Mouse (Mus musculus) left cerebral cortex, postnatal 36 days (tissue): ENCODE measurements around the gene Lrrc36. TPM values are rescaled to one million over a fixed set of nuclear protein-coding genes. Genes with fewer than 3 reads are reported as not detected.

Experiments used
- DNase-seq, 2 experiments: peaks; one replicate each; pipeline ENCODE4 v3.0.0; 2021 to 2022; ENCODE audit warnings: low spot score in 2 of 2, mixed read lengths in 1 of 2
- intact Hi-C: fragments of 180-260 bp; cut with DNase I; formaldehyde crosslinking; loops from one replicate; pipeline ENCODE4 v1.15.1; 2025
- total RNA-seq, 2 experiments: library from RNA; stranded (reverse); gene quantifications; 2 replicates each; pipeline ENCODE4 v1.2.3; 2021

Gene Lrrc36
- under 1 TPM; 0.32 to 0.37 TPM for total RNA-seq

GRCm38 (mm10) chr8:105413391-105413790 lies at the start of gene Lrrc36, which contains the start of gene Kctd19:
Gene Lrrc36, plus strand, starts transcription at chr8:105413571.
Gene Kctd19, minus strand, starts transcription at chr8:105413502.
- intact Hi-C loops: no loop called here
- peak in 1 of 2 experiments; percentile 12 for DNase-seq

GRCm38 (mm10) chr8:105367107-105367506 lies 46.3 kb upstream of the Lrrc36 start:
- no peak for DNase-seq
- intact Hi-C loops: no loop called here

DNA sequence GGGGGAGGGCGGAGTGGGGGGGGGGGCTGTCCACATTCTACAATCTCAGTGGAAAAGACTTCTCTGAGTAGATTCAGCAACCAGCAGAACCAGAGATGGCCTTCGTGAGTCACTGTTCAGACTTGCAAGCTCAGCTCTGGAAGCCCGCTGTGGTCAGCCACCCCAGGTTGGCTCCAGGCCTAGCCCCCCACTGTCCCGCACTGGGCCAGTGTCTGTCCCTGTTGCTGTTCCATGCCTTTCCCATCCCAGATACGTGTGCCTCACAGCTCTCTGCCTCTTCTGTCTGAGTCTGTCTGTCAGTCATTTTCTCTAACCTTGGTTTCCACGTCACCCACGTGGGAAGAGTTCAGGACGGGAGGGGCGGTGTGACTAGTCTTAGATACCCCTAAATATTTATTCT lies 40.9 kb upstream of the Lrrc36 start:
- intact Hi-C loops: no loop called here
- no peak for DNase-seq

DNA sequence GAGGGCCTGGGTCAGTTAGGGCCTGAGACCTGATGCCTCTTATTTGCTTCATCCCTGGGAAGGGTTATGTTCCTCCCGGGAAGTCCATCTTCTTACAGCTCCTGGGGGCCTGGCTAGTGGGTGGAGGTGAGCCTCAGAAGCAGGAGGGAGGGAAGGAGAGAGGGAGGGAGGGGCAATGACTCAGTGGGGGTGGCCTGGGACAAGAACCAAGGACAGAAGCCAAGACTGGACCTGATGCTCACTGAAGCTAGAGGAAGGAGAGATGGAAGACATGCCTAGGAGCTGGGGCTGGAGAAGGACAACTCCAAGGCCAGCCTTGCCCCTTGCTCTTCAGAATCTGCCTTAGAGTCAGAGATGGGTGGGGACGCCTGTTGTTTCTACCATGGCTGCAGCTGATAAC lies 40.3 kb upstream of the Lrrc36 start, which contains the start of gene Plekhg4:
TSS of gene Plekhg4 (plus strand) at position 243 of the 400 bp plus-strand sequence.
- no peak for DNase-seq
- intact Hi-C loops: no loop called here

DNA sequence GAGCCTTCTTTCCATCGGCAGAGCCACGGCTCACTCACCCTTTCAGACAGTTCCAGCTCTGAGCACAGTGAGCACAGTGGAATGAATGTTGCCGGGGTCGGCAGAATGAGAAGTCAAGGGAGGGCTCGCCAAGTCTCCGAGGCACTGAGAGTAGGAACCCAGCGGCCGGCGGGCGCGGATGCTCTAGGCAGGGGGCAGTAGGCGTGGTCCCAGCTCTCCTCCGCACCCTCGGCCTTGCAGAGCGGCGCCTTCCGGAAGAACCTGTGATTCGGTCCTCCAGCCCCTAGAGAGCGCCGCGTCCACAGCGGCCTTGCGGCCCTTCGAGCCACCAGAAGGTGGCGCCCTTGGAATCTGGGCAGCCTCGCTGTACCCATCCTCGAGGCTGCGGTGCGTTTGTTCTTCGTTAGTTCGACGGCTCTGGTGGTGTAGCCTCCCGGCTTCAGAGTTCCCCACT lies 38.8 kb upstream of the Lrrc36 start:
- intact Hi-C loops: no loop called here

GRCm38 (mm10) chr8:105378673-105379072 lies 34.7 kb upstream of the Lrrc36 start:
- peak in 1 of 2 experiments; percentile 13 for DNase-seq
- intact Hi-C loops: no loop called here

More for the DNA sequence above, 38.8 kb upstream of the Lrrc36 start:
- no peak for DNase-seq

GRCm38 (mm10) chr8:105380308-105380707 lies 33.1 kb upstream of the Lrrc36 start:
- intact Hi-C loops: no loop called here
- no peak for DNase-seq

- no peak for DNase-seq
- intact Hi-C loops: no loop called here
Measured at GRCm38 (mm10) chr8:105384070-105384469, 29.3 kb upstream of the Lrrc36 start.

- DNase-seq: no peak
- intact Hi-C loops: no loop called here
Measured at GRCm38 (mm10) chr8:105387151-105387550, 26.2 kb upstream of the Lrrc36 start.

GRCm38 (mm10) chr8:105389096-105389495 lies 24.3 kb upstream of the Lrrc36 start:
- no peak for DNase-seq
- intact Hi-C loops: no loop called here

- intact Hi-C loops: no loop called here
- DNase-seq: no peak
Measured at GRCm38 (mm10) chr8:105393089-105393787, 20.1 kb upstream of the Lrrc36 start.

DNA sequence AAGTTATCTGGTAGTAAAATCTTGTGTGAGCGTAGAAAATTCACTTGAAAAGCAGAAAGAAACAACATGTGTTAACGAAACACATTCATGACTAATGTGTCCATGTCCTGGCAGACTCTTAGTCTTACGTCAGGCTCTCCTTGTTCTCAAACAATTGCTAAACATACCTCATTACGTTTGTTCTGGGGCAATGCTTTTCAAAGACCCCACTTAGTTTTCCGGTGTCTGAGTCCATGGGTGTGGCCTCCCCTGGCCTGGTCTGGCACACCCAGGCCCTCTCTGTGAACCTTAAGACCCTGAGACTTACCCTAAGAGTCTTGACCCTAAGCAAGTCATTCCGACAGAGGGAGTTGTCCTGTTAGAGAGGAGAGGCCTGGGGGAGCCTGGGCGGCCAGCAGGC lies 19.5 kb upstream of the Lrrc36 start:
- DNase-seq: no peak
- intact Hi-C loops: no loop called here

- peak in 1 of 2 experiments; percentile 36 for DNase-seq
- intact Hi-C loops: loop anchor here (5.0 kb wide), 1 partner anchor 35 kb away; no protein-coding TSS in a partner anchor
Measured at GRCm38 (mm10) chr8:105397747-105398146, 15.6 kb upstream of the Lrrc36 start.

- no peak for DNase-seq
- intact Hi-C loops: no loop called here
Measured at GRCm38 (mm10) chr8:105400016-105400415, 13.4 kb upstream of the Lrrc36 start.

GRCm38 (mm10) chr8:105403467-105403866 lies 9.9 kb upstream of the Lrrc36 start:
- intact Hi-C loops: no loop called here
- no peak for DNase-seq

- DNase-seq: no peak
- intact Hi-C loops: no loop called here
Measured at GRCm38 (mm10) chr8:105404496-105404895, 8.9 kb upstream of the Lrrc36 start.

DNA sequence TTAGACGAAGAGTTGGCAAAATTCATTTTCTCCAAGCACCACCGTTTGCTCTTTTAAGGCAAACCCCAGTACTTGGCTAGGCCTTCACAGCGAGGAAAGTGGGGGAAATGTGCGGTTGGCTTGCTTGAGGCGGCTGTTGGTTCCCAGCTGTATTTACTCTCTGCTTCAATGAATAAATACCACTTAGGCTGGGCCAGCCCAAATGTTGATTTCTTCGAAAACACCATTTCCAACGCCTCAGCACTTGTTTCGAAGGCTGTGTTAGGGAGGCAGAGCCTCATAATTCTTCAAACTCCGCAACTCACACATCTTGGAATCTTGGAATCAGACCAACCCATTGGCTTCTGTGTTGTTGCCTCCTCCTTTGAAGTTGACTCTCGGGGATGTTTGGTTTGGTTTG lies 7.0 kb upstream of the Lrrc36 start:
- intact Hi-C loops: no loop called here
- DNase-seq: no peak

- intact Hi-C loops: no loop called here
- DNase-seq: no peak
Measured at GRCm38 (mm10) chr8:105408331-105408730, 5.0 kb upstream of the Lrrc36 start.

DNA sequence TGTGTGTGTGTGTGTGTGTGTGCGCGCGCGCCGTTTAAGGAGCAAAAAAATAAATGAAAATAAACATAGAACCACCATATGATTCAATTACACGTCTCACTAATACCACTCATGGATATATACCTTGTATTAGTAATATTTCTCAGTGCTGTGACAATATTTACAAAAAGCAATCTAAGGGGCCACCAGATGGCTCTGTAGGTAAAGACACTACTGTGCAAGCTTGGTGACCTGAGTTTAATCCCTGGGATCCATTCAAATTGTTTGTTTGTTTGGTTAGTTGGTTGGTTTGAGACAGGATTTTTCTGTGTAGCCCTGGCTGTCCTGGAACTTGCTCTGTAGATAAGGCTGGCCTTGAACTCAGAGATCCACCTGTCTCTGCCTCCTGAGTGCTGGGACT lies 3.4 kb upstream of the Lrrc36 start:
- intact Hi-C loops: no loop called here
- DNase-seq: no peak

DNA sequence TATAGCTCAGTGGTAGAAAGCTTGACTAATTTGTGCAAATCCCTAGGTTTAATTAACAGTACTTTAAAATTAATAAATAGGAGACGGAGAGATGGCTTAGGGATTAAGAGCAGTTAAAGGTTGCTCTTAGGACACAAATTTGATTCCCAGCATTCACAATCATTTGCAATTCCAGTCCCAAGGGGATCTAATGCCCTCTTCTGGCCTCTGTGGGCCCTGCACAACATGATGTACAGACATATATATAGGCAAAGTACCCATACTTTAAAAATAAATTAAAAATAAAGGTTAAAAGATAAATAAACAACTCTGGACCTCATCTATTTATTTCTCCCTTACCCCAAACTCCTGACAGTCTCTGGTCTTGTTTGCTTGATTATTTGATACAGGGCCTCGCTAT lies 5.6 kb downstream of the Lrrc36 start:
- no peak for DNase-seq
- intact Hi-C loops: no loop called here

DNA sequence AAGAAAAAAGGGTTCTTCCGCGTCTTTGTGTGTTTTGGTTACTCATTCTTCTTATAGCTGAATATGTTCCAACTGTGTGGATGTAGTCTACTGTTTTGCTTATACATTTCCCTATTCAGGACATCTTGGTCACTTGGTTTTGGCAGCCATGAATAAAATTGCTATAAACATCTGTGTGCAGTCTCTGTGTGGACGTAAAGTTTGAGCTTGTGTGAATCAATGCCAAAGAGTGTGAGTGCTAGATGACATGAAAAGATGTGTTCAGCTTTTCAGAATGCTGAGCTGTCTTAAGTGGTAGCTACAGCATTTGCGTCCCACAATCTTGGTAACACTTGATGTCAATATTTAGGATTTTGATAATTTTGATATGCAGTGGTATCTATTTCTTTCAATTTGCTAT lies 6.4 kb downstream of the Lrrc36 start:
- no peak for DNase-seq
- intact Hi-C loops: no loop called here

- intact Hi-C loops: no loop called here
- DNase-seq: no peak
Measured at GRCm38 (mm10) chr8:105422006-105422405, 8.6 kb downstream of the Lrrc36 start.
